Mouse (Mus musculus): ENCODE measurements around the gene Gm10645. TPM values are rescaled to one million over a fixed set of nuclear protein-coding genes. Genes with fewer than 3 reads are reported as not detected.
A peak's percentile ranks its signal among the peaks of the same experiment; 100 is the strongest.

Gm10645 gene
- polyA plus RNA-seq, 1 experiment from 2014 or later: 1.5 TPM

DNA sequence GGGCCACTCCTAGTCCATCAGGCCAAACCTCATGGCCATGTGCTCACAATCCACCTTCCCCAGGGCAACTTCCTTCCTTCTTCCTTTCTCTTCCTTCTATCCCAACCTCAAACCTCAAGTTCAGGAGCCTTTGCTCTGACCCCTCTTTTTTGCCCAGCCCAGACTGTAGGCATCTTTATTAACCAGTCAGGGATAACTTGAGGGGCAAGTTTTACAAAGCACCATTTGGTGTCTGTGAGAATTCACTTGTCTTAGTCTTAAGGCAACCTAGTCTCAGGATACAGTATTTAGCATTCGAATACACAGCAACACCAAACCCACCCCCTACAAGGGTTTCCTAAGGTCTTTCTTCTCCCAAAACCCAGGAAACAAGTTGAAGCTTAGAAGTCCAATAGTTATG is 6.4 kb downstream of the Gm10645 start:
- no peak overlapping the region for H3K4me3 ChIP-seq (ENCODE audit: low read depth, low read length)
- H3K36me3 ChIP-seq (ENCODE audit: control insufficient read depth, insufficient read depth): no peaks in the 10 kb centered on the region
- no peak for TF ChIP-seq CTCF (IDR thresholded peaks at IDR 0.05; ENCODE audit: low read depth)
- no peaks in the 10 kb centered on the region for H3K4me1 ChIP-seq (replicated peaks; ENCODE audit: control insufficient read depth, insufficient read depth, low read length)
- no peak overlapping the region for H3K27ac ChIP-seq (ENCODE audit: low read depth, low read length)
- H3K9ac ChIP-seq (ENCODE audit: low read depth, low read length): no peak overlapping the region
- ATAC-seq: no peak
- H3K27me3 ChIP-seq (replicated peaks; ENCODE audit: control insufficient read depth, insufficient read depth, low read length): no peaks in the 10 kb centered on the region
- WGBS: 83% methylated on average over 1 of the region's 1 CpGs
- H3K9me3 ChIP-seq (ENCODE audit: control insufficient read depth): no peaks in the 10 kb centered on the region
- H3K4me2 ChIP-seq (replicated peaks; ENCODE audit: low read depth): no peak overlapping the region

- no peak overlapping the region for H3K27ac ChIP-seq (ENCODE audit: low read depth, low read length)
- no peak overlapping the region for H3K4me3 ChIP-seq (ENCODE audit: low read depth, low read length)
- H3K4me1 ChIP-seq (replicated peaks; ENCODE audit: control insufficient read depth, insufficient read depth, low read length): no peaks in the 10 kb centered on the region
- H3K4me2 ChIP-seq (replicated peaks; ENCODE audit: low read depth): no peak overlapping the region
- H3K9ac ChIP-seq (ENCODE audit: low read depth, low read length): no peak overlapping the region
- no peaks in the 10 kb centered on the region for H3K36me3 ChIP-seq (ENCODE audit: control insufficient read depth, insufficient read depth)
- H3K9me3 ChIP-seq (ENCODE audit: control insufficient read depth): no peaks in the 10 kb centered on the region
- H3K27me3 ChIP-seq (replicated peaks; ENCODE audit: control insufficient read depth, insufficient read depth, low read length): no peaks in the 10 kb centered on the region
- 53% methylated on average over 3 of the region's 3 CpGs for WGBS
- TF ChIP-seq CTCF (IDR thresholded peaks at IDR 0.05; ENCODE audit: low read depth): no peak
- no peak for ATAC-seq
Measured at GRCm38 (mm10) chr8:83158971-83159370, 7.0 kb downstream of the Gm10645 start.

DNA sequence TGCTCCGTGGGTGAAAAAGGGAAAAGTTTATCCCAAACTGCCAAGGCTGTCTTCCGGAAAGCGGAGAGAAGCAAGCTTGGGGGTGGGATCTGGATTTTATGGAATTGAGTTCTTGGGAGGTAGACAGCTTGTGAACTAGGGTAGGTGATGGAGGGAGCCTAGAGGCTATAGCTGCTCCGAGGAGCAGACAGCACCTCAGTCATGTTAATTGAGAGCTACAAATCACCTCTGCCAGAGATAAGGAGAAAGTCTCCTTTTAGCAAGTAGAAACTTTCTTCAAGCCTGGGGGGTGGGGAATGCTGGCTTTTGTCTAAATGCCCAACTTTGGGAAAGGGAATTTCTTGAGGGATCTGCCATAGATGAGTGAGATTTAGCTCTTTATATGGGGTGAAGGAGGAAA is 10.9 kb downstream of the Gm10645 start:
- H3K9ac ChIP-seq (ENCODE audit: low read depth, low read length): no peak overlapping the region
- H3K4me1 ChIP-seq (replicated peaks; ENCODE audit: control insufficient read depth, insufficient read depth, low read length): no peaks in the 10 kb centered on the region
- H3K4me3 ChIP-seq (ENCODE audit: low read depth, low read length): no peak overlapping the region
- 38% methylated on average over 4 of the region's 4 CpGs for WGBS
- ATAC-seq: no peak
- H3K9me3 ChIP-seq (ENCODE audit: control insufficient read depth): no peaks in the 10 kb centered on the region
- no peaks in the 10 kb centered on the region for H3K36me3 ChIP-seq (ENCODE audit: control insufficient read depth, insufficient read depth)
- no peak overlapping the region for H3K27ac ChIP-seq (ENCODE audit: low read depth, low read length)
- no peak overlapping the region for H3K4me2 ChIP-seq (replicated peaks; ENCODE audit: low read depth)
- no peak for TF ChIP-seq CTCF (IDR thresholded peaks at IDR 0.05; ENCODE audit: low read depth)
- no peaks in the 10 kb centered on the region for H3K27me3 ChIP-seq (replicated peaks; ENCODE audit: control insufficient read depth, insufficient read depth, low read length)

GRCm38 (mm10) chr8:83152470-83152869 is 13.5 kb downstream of the Gm10645 start:
- Histone ChIP-seq H3K27ac (ENCODE audit: low read depth, low read length) (no peak overlapping the region), H3K4me2 (replicated peaks; ENCODE audit: low read depth) (no peak overlapping the region), H3K9me3 (ENCODE audit: control insufficient read depth) (no peaks in the 10 kb centered on the region), H3K36me3 (ENCODE audit: control insufficient read depth, insufficient read depth) (no peaks in the 10 kb centered on the region), H3K27me3 (replicated peaks; ENCODE audit: control insufficient read depth, insufficient read depth, low read length) (no peaks in the 10 kb centered on the region), H3K9ac (ENCODE audit: low read depth, low read length) (no peak overlapping the region), H3K4me1 (replicated peaks; ENCODE audit: control insufficient read depth, insufficient read depth, low read length) (no peaks in the 10 kb centered on the region), H3K4me3 (ENCODE audit: low read depth, low read length) (no peak overlapping the region)
- no peak for TF ChIP-seq CTCF (IDR thresholded peaks at IDR 0.05; ENCODE audit: low read depth)
- WGBS: 55% methylated on average over 4 of the region's 4 CpGs
- ATAC-seq: no peak

GRCm38 (mm10) chr8:83152055-83152454 is 13.9 kb downstream of the Gm10645 start:
- no peak overlapping the region for H3K4me2 ChIP-seq (replicated peaks; ENCODE audit: low read depth)
- no peaks in the 10 kb centered on the region for H3K9me3 ChIP-seq (ENCODE audit: control insufficient read depth)
- no peaks in the 10 kb centered on the region for H3K27me3 ChIP-seq (replicated peaks; ENCODE audit: control insufficient read depth, insufficient read depth, low read length)
- no peak overlapping the region for H3K9ac ChIP-seq (ENCODE audit: low read depth, low read length)
- H3K36me3 ChIP-seq (ENCODE audit: control insufficient read depth, insufficient read depth): no peaks in the 10 kb centered on the region
- 75% methylated on average over 1 of the region's 2 CpGs for WGBS
- no peaks in the 10 kb centered on the region for H3K4me1 ChIP-seq (replicated peaks; ENCODE audit: control insufficient read depth, insufficient read depth, low read length)
- TF ChIP-seq CTCF (IDR thresholded peaks at IDR 0.05; ENCODE audit: low read depth): no peak
- no peak overlapping the region for H3K4me3 ChIP-seq (ENCODE audit: low read depth, low read length)
- no peak for ATAC-seq
- H3K27ac ChIP-seq (ENCODE audit: low read depth, low read length): no peak overlapping the region

GRCm38 (mm10) chr8:83149124-83149523 is 16.8 kb downstream of the Gm10645 start:
- ATAC-seq: peak; percentile 63
- H3K36me3 ChIP-seq (ENCODE audit: control insufficient read depth, insufficient read depth): no peaks in the 10 kb centered on the region
- WGBS: 71% methylated on average over 6 of the region's 6 CpGs
- no peak overlapping the region for H3K9ac ChIP-seq (ENCODE audit: low read depth, low read length)
- no peaks in the 10 kb centered on the region for H3K9me3 ChIP-seq (ENCODE audit: control insufficient read depth)
- H3K4me3 ChIP-seq (ENCODE audit: low read depth, low read length): no peak overlapping the region
- no peaks in the 10 kb centered on the region for H3K4me1 ChIP-seq (replicated peaks; ENCODE audit: control insufficient read depth, insufficient read depth, low read length)
- H3K27ac ChIP-seq (ENCODE audit: low read depth, low read length): no peak overlapping the region
- H3K4me2 ChIP-seq (replicated peaks; ENCODE audit: low read depth): no peak overlapping the region
- no peak for TF ChIP-seq CTCF (IDR thresholded peaks at IDR 0.05; ENCODE audit: low read depth)
- H3K27me3 ChIP-seq (replicated peaks; ENCODE audit: control insufficient read depth, insufficient read depth, low read length): no peaks in the 10 kb centered on the region

- ATAC-seq: no peak
- no peak overlapping the region for H3K9ac ChIP-seq (ENCODE audit: low read depth, low read length)
- no peak overlapping the region for H3K27ac ChIP-seq (ENCODE audit: low read depth, low read length)
- no peak overlapping the region for H3K4me2 ChIP-seq (replicated peaks; ENCODE audit: low read depth)
- WGBS: 61% methylated on average over 3 of the region's 3 CpGs
- H3K27me3 ChIP-seq (replicated peaks; ENCODE audit: control insufficient read depth, insufficient read depth, low read length): no peaks in the 10 kb centered on the region
- H3K36me3 ChIP-seq (ENCODE audit: control insufficient read depth, insufficient read depth): no peaks in the 10 kb centered on the region
- no peaks in the 10 kb centered on the region for H3K4me1 ChIP-seq (replicated peaks; ENCODE audit: control insufficient read depth, insufficient read depth, low read length)
- H3K4me3 ChIP-seq (ENCODE audit: low read depth, low read length): no peak overlapping the region
- no peaks in the 10 kb centered on the region for H3K9me3 ChIP-seq (ENCODE audit: control insufficient read depth)
- TF ChIP-seq CTCF (IDR thresholded peaks at IDR 0.05; ENCODE audit: low read depth): no peak
Measured at GRCm38 (mm10) chr8:83145421-83145820, 20.5 kb downstream of the Gm10645 start.
